Mouse (Mus musculus): ENCODE data around the gene Col23a1. TPM values are rescaled to one million over a fixed set of nuclear protein-coding genes. Genes with fewer than 3 reads are reported as not detected.
A peak's percentile ranks its signal among the peaks of the same experiment; 100 is the strongest.

Col23a1 gene
- polyA plus RNA-seq, 1 experiment from 2014 or later = 15.9 TPM

GRCm38 (mm10) chr11:51576454-51576853 is 286.7 kb downstream of the Col23a1 start:
- no peak overlapping the region for H3K27ac ChIP-seq
- H3K4me1 ChIP-seq = peaks cover 7% of the 10 kb centered on the region
- H3K4me3 ChIP-seq = no peak overlapping the region
- no peak for ATAC-seq (ENCODE audit: low FRiP score)
- no peaks in the 10 kb centered on the region; the same call in 1 of the 2 replicates for H3K36me3 ChIP-seq
- no peaks in the 10 kb centered on the region for H3K9me3 ChIP-seq (replicated peaks)
- H3K27me3 ChIP-seq = no peaks in the 10 kb centered on the region
- H3K4me2 ChIP-seq (replicated peaks) = no peak overlapping the region
- WGBS = 82% methylated on average over 4 of the region's 4 CpGs
- no peak overlapping the region for H3K9ac ChIP-seq

- WGBS = 86% methylated on average over 7 of the region's 7 CpGs
- no peaks in the 10 kb centered on the region; the same call in 1 of the 2 replicates for H3K36me3 ChIP-seq
- H3K9me3 ChIP-seq (replicated peaks) = no peaks in the 10 kb centered on the region
- H3K4me2 ChIP-seq (replicated peaks) = no peak overlapping the region
- peaks cover 3% of the 10 kb centered on the region; the same call in 1 of the 2 replicates for H3K4me1 ChIP-seq
- H3K9ac ChIP-seq = no peak overlapping the region
- H3K27ac ChIP-seq = no peak overlapping the region
- no peak overlapping the region for H3K4me3 ChIP-seq
- ATAC-seq (ENCODE audit: low FRiP score) = no peak
- H3K27me3 ChIP-seq = no peaks in the 10 kb centered on the region
These were observed 287.9 kb downstream of the Col23a1 start for GRCm38 (mm10) chr11:51577587-51577986.

DNA sequence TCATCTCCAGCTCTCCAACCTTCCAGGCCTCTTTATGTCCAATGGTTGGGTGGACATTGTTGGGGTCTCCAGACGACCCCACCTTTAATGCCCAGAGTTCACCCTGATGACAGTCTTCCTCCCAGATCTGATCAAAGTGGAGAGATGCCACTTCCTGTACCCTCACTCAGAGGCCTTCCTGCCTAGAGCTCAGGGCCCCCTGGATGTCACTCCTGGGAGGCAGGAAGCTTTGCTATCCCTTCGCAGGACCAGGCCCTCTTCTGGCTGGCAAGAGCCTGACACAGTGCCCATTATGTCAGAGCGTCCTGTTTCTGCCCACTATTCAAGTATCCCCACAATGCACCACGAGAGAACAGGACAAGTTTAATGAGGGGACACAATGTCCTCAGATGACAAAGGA is 289.3 kb downstream of the Col23a1 start:
- H3K4me2 ChIP-seq (replicated peaks) = no peak overlapping the region
- WGBS = 55% methylated on average over 4 of the region's 4 CpGs
- no peaks in the 10 kb centered on the region for H3K27me3 ChIP-seq
- H3K4me1 ChIP-seq = peaks cover 9% of the 10 kb centered on the region
- no peak overlapping the region for H3K9ac ChIP-seq
- no peak for ATAC-seq (ENCODE audit: low FRiP score)
- H3K27ac ChIP-seq = no peak overlapping the region
- no peaks in the 10 kb centered on the region; the same call in 1 of the 2 replicates for H3K36me3 ChIP-seq
- no peak overlapping the region for H3K4me3 ChIP-seq
- no peaks in the 10 kb centered on the region for H3K9me3 ChIP-seq (replicated peaks)

GRCm38 (mm10) chr11:51582713-51583112 is 293.0 kb downstream of the Col23a1 start:
- Histone ChIP-seq H3K27me3 (no peaks in the 10 kb centered on the region), H3K4me3 (no peak overlapping the region), H3K4me1 (peaks cover 21% of the 10 kb centered on the region), H3K36me3 (peaks cover 16% of the 10 kb centered on the region), H3K27ac (no peak overlapping the region), H3K9ac (no peak overlapping the region), H3K4me2 (replicated peaks) (no peak overlapping the region), H3K9me3 (replicated peaks) (no peaks in the 10 kb centered on the region)
- no peak for ATAC-seq (ENCODE audit: low FRiP score)
- WGBS = 24% methylated on average over 8 of the region's 8 CpGs

GRCm38 (mm10) chr11:51584057-51584430 is 294.3 kb downstream of the Col23a1 start:
- no peaks in the 10 kb centered on the region for H3K27me3 ChIP-seq
- H3K36me3 ChIP-seq = peaks cover 29% of the 10 kb centered on the region
- peak overlapping the region; percentile 58 for H3K4me3 ChIP-seq
- peaks cover 21% of the 10 kb centered on the region for H3K4me1 ChIP-seq
- H3K9me3 ChIP-seq (replicated peaks) = no peaks in the 10 kb centered on the region
- WGBS = 9% methylated on average over 9 of the region's 9 CpGs
- H3K27ac ChIP-seq = peak overlapping the region; percentile 90
- H3K4me2 ChIP-seq (replicated peaks) = peak overlapping the region; percentile 84
- peak overlapping the region; percentile 60 for H3K9ac ChIP-seq
- ATAC-seq (ENCODE audit: low FRiP score) = no peak; the same call in 1 of the 2 replicates

GRCm38 (mm10) chr11:51584431-51585248 is 294.9 kb downstream of the Col23a1 start, which contains the start of gene Phykpl:
Phykpl (plus strand) TSS chr11:51584757.
- Histone ChIP-seq H3K27ac (peak within 1 kb of the TSS; percentile 90), H3K4me2 (replicated peaks) (peak within 1 kb of the TSS; percentile 84), H3K9ac (peak within 1 kb of the TSS; percentile 81), H3K4me1 (peaks cover 21% of the 10 kb centered on the region), H3K36me3 (peaks cover 35% of the 10 kb centered on the region), H3K27me3 (no peaks in the 10 kb centered on the region), H3K9me3 (replicated peaks) (no peaks in the 10 kb centered on the region), H3K4me3 (peak within 1 kb of the TSS; percentile 58)
- peak; percentile 93 for ATAC-seq (ENCODE audit: low FRiP score)
- under 1% methylated on average over 59 of the region's 59 CpGs for WGBS

DNA sequence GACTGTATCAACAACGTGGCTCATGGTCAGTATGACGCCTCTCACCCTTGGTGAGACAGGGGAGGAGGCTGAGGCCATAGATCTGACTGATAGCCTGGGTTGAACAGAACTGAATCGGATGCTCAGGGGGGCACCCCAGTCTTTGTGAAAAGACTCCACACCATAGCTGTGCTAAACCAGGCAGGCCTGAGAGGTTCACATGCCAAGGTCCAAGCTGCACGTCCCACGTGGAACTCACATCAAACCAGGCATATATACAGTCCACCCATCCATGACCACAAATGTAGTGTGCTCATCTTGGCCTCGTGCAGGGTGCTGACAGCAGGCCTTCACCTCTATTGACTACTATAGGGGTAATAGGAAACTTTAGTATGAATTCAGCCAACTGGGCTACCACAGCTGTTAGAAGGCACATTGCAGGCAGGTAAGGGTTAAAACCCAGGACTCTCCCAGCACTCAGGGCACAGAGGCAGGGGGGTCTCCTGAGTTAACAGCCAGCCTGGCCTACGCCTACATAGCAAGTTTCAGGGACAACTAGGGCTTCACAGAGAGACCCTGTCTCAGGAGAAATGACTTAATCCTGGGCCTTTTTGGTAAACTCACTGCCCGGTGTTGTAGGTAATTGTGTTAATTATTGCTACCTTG is 296.0 kb downstream of the Col23a1 start:
- H3K27ac ChIP-seq = peak overlapping the region; percentile 90; the same call in 1 of the 2 replicates
- peak overlapping the region; percentile 84 for H3K4me2 ChIP-seq (replicated peaks)
- 69% methylated on average over 8 of the region's 8 CpGs for WGBS
- H3K36me3 ChIP-seq = peaks cover 46% of the 10 kb centered on the region
- H3K4me1 ChIP-seq = peaks cover 21% of the 10 kb centered on the region
- peak; percentile 0; the same call in 1 of the 2 replicates for ATAC-seq (ENCODE audit: low FRiP score)
- H3K4me3 ChIP-seq = peak overlapping the region; percentile 58
- H3K27me3 ChIP-seq = no peaks in the 10 kb centered on the region
- H3K9me3 ChIP-seq (replicated peaks) = no peaks in the 10 kb centered on the region
- H3K9ac ChIP-seq = 0 out of 2 replicates have a peak overlapping the region, but pooled peaks have one; percentile 81

- no peaks in the 10 kb centered on the region for H3K9me3 ChIP-seq (replicated peaks)
- peaks cover 53% of the 10 kb centered on the region for H3K36me3 ChIP-seq
- H3K27ac ChIP-seq = no peak overlapping the region
- WGBS = 91% methylated on average over 13 of the region's 13 CpGs
- H3K4me2 ChIP-seq (replicated peaks) = no peak overlapping the region
- no peak overlapping the region for H3K9ac ChIP-seq
- no peak overlapping the region for H3K4me3 ChIP-seq
- peaks cover 21% of the 10 kb centered on the region for H3K4me1 ChIP-seq
- no peak for ATAC-seq (ENCODE audit: low FRiP score)
- no peaks in the 10 kb centered on the region for H3K27me3 ChIP-seq
These were observed 296.7 kb downstream of the Col23a1 start for GRCm38 (mm10) chr11:51586411-51586810.

DNA sequence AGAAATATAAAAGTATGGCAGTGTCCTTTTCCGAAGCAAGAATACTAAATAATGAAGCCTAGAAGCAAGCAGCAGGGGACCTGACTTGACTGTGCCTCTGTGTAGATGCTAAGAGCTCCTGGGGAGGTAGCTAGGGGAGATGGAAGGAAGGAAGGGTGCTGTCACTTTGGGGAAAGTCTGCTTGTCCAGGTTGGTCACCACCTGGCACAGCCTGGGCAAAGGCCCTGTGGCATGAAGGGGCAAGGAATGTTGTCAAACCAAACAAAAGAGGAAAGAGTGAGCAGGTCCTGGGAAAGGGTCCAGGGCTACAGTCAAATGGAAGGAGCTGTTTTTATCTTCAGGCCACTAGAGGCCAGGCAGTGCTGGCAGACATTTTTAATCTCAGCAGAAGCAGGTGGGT is 297.3 kb downstream of the Col23a1 start:
- Histone ChIP-seq H3K4me3 (no peak overlapping the region), H3K9me3 (replicated peaks) (no peaks in the 10 kb centered on the region), H3K4me1 (peaks cover 21% of the 10 kb centered on the region), H3K27me3 (no peaks in the 10 kb centered on the region), H3K4me2 (replicated peaks) (no peak overlapping the region), H3K9ac (no peak overlapping the region), H3K27ac (no peak overlapping the region), H3K36me3 (peaks cover 59% of the 10 kb centered on the region)
- WGBS = 97% methylated on average over 1 of the region's 1 CpGs
- ATAC-seq (ENCODE audit: low FRiP score) = no peak

DNA sequence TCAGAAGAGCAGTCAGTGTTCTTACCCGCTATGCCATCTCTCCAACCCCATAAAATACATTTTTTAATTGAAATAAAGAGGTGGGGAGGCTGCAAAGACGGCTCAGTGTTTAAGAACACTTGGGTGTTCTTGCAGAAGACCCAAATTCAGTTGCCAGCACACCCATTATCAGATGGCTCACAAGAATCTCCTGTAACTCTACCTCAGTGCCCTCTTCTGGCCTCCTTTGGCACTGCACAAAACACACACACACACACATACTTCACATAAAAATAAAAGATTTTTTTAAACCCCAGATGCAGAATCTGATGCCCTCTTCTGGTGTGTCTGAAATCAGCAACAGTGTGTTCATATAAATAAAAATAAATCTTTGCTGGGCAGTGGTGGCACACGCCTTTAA is 299.1 kb downstream of the Col23a1 start:
- Histone ChIP-seq H3K27ac (no peak overlapping the region), H3K4me3 (no peak overlapping the region), H3K9ac (no peak overlapping the region), H3K4me1 (peaks cover 17% of the 10 kb centered on the region), H3K36me3 (peaks cover 77% of the 10 kb centered on the region), H3K27me3 (no peaks in the 10 kb centered on the region), H3K9me3 (replicated peaks) (no peaks in the 10 kb centered on the region), H3K4me2 (replicated peaks) (no peak overlapping the region)
- ATAC-seq (ENCODE audit: low FRiP score) = no peak
- WGBS = 98% methylated on average over 3 of the region's 3 CpGs

DNA sequence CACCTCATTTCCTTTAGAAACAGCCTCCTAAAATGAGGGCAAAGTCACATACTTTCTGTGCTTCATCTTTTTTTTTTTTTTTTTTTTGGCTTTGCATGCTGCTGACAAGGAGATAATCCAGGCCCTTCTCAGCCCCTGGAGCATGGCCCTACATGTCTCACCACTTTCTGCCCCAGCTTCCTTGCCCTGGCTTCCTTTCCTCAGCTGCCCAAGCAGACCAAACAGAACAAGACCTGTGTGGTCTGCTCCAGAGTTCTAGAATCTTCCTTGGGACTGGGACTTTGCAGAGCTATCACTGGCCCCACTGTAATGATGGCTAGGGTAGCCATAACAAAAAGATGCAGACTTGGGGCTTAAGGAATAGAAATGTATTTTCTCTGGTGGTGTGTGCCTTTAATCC is 300.3 kb downstream of the Col23a1 start:
- Histone ChIP-seq H3K4me2 (replicated peaks) (no peak overlapping the region), H3K4me3 (no peak overlapping the region), H3K36me3 (peaks cover 87% of the 10 kb centered on the region), H3K27me3 (no peaks in the 10 kb centered on the region), H3K27ac (no peak overlapping the region), H3K9ac (no peak overlapping the region), H3K9me3 (replicated peaks) (no peaks in the 10 kb centered on the region), H3K4me1 (peaks cover 13% of the 10 kb centered on the region)
- ATAC-seq (ENCODE audit: low FRiP score) = no peak

DNA sequence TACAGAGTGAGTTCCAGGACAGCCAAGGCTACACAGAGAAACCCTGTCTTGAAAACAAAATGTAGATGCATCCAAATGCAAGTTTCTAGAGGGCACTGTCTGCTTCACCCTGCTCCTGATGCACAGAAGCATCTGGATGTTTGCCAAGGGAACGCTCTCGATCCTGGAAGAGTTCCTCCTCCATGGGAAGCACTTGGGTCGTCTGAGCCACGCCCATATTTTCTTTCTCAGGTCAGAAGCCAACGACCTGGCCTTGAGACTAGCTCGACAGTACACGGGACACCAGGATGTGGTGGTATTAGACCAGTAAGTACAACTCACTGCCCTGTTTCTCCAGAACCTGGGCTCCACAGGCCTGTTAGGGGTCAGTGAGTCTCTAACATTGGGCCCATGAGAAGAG is 301.4 kb downstream of the Col23a1 start:
- Histone ChIP-seq H3K9me3 (replicated peaks) (no peaks in the 10 kb centered on the region), H3K27me3 (no peaks in the 10 kb centered on the region), H3K9ac (no peak overlapping the region), H3K4me1 (0 out of 2 replicates have a peak, but pooled peaks cover 1% of the 10 kb centered on the region), H3K4me3 (no peak overlapping the region), H3K36me3 (peaks cover 98% of the 10 kb centered on the region), H3K4me2 (replicated peaks) (no peak overlapping the region), H3K27ac (no peak overlapping the region)
- 79% methylated on average over 7 of the region's 7 CpGs for WGBS
- ATAC-seq (ENCODE audit: low FRiP score) = no peak
